Mouse (Mus musculus): Measurements from ENCODE around the gene Katna1. TPM values are rescaled to one million over a fixed set of nuclear protein-coding genes. Genes with fewer than 3 reads are reported as not detected.

Gene Katna1
- 26.2 and 26.6 TPM in 2 replicates for polyA plus RNA-seq (2015; fragmentation: Nextera tagmentation; extraction: Ambion mirVana)

DNA sequence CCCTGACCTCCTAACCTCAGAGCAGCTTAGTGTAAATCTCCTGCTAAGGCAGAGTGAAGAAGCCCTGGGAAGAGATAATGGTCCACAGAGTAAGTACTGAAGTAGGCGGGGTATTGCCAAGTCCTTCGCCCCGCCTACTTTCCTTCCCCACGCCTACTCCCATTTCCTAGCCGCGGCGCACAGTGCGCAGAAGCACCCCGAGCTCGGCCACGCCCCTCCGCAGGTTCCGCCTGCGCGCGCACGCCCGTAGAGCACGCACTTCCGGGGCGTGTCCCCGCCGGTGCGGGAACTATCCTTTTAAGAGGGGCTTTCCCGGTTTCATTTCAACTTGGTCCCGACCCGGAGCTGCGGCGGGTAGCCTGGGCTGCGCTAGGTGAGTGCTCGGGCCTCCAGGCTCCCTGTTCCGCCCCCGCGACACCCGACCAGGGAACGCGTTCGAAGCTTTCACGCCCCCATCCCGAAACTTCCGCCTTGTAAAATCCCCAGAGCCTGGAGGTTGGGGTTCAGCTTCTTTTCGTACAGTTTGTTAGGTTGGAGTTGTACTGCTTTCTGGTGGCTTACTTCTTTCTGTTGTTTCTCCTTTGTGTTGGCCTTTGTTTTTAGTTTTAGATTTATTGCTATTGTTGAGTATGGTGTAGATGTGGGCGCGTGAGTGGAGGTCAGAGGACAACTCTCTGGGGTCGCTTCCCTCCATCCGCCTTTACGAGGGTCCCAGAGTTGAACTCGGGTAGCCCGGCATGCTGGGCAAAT, at the start of gene Katna1:
Gene Katna1 (plus strand): TSS at position 250 of the 750 bp plus-strand sequence.
- under 1% methylated on average over 49 of the region's 49 CpGs for WGBS
- H3K9ac ChIP-seq (ENCODE audit: low read depth, low read length), result peak within 1 kb of the TSS; percentile 78
- H3K9me3 ChIP-seq (ENCODE audit: control insufficient read depth, low read length), result no peaks in the 10 kb centered on the region
- peaks cover 9% of the 10 kb centered on the region for H3K4me1 ChIP-seq (ENCODE audit: control insufficient read depth, insufficient read depth, low read depth, low read length)
- H3K36me3 ChIP-seq (ENCODE audit: control insufficient read depth, insufficient read depth, low read length), result no peaks in the 10 kb centered on the region
- H3K27me3 ChIP-seq (replicated peaks; ENCODE audit: control insufficient read depth, insufficient read depth, low read length), result no peaks in the 10 kb centered on the region
- H3K27ac ChIP-seq (ENCODE audit: low read depth, low read length), result peak within 1 kb of the TSS; percentile 84
- H3K4me2 ChIP-seq (ENCODE audit: low read length), result peak within 1 kb of the TSS; percentile 93
- ATAC-seq, result peak; percentile 99
- peak within 1 kb of the TSS; percentile 88 for H3K4me3 ChIP-seq (ENCODE audit: low read length)

DNA sequence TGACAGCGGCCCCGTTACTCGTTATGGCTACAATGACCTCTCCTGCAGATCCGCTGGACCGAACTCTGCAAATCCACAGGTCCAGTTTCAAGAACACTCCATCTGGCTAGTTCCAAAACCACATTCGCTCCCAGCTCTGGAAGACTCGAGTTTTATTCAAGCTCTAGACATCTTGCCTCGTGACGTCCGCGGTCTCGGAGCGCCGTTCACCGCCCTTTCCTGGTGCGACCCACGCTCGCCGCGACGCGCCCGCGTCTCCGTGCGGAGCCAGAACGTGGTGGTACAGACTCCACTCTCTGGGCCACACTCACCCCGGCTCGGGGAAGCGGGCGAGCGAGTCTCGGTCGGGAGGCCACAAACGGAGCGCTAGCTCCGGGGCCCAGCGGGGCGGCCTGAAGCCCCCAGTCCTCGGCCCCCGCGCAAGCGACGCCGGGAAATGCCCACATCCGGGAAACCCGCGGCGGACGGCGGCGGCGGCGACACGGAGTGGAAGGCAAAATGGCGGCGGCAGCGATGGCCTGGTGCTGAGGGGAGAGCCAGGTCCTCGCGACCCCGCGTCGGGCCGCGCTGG, 45.0 kb upstream of the Katna1 start, which contains the start of the genes Pcmt1 and Lats1:
Gene Pcmt1 (minus strand): TSS at position 406 of the 571 bp plus-strand sequence.
Gene Lats1 (plus strand): TSS at position 484 of the 571 bp plus-strand sequence.
- H3K27me3 ChIP-seq (replicated peaks; ENCODE audit: control insufficient read depth, insufficient read depth, low read length), result no peaks in the 10 kb centered on the region

DNA sequence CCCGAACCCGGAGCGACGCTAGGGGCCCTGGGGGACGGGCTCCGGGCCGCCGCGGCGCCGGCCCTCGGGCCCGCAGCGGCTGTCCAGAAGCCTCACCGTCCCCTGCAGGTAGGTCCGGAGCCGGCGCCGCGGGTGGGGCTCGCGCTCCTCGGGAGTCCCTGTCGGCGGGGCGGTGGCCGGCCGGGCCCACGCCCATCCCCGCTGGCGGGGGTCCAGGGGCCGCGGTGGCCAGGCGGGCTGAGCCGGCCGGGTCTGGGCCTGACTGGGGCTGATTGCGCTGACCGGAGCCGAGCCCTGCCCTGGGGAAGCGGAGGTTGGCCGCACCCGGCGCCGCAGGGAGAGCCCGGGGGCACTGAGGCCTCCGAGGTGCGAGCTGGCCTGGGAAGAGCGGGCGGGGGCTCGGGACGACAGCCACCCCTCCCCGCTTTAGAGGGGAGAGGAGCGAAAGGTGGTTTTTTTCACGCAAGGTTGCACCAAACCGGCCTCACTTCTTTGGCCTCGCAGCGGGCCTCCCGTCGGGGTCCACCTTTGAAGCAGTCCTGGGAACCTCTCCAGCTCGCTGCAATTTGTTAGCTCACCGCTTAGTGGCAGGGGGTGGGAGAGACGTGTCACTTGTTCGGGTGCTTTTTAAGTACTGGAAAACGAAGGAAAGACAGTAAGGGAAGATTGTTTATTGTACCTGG, 44.3 kb upstream of the Katna1 start:
- Histone ChIP-seq H3K27ac (ENCODE audit: low read depth, low read length) (peak overlapping the region; percentile 98), H3K4me1 (ENCODE audit: control insufficient read depth, insufficient read depth, low read depth, low read length) (peaks cover 39% of the 10 kb centered on the region), H3K9ac (ENCODE audit: low read depth, low read length) (peak overlapping the region; percentile 99), H3K9me3 (ENCODE audit: control insufficient read depth, low read length) (no peaks in the 10 kb centered on the region), H3K4me2 (ENCODE audit: low read length) (peak overlapping the region; percentile 92), H3K36me3 (ENCODE audit: control insufficient read depth, insufficient read depth, low read length) (peaks cover 12% of the 10 kb centered on the region), H3K4me3 (ENCODE audit: low read length) (peak overlapping the region; percentile 92), H3K27me3 (replicated peaks; ENCODE audit: control insufficient read depth, insufficient read depth, low read length) (no peaks in the 10 kb centered on the region)
- under 1% methylated on average over 55 of the region's 64 CpGs for WGBS
- peak; percentile 82 for ATAC-seq

More for the DNA sequence above, 45.0 kb upstream of the Katna1 start, which contains the start of the genes Pcmt1 and Lats1:
- H3K27ac ChIP-seq (ENCODE audit: low read depth, low read length), result peak within 1 kb of the TSS; percentile 98
- H3K4me3 ChIP-seq (ENCODE audit: low read length), result peak within 1 kb of the TSS; percentile 92
- peak within 1 kb of the TSS; percentile 92 for H3K4me2 ChIP-seq (ENCODE audit: low read length)
- peak; percentile 90 for ATAC-seq
- H3K9me3 ChIP-seq (ENCODE audit: control insufficient read depth, low read length), result no peaks in the 10 kb centered on the region
- WGBS, result under 1% methylated on average over 49 of the region's 65 CpGs
- peaks cover 12% of the 10 kb centered on the region for H3K36me3 ChIP-seq (ENCODE audit: control insufficient read depth, insufficient read depth, low read length)
- H3K9ac ChIP-seq (ENCODE audit: low read depth, low read length), result peak within 1 kb of the TSS; percentile 99
- peaks cover 39% of the 10 kb centered on the region for H3K4me1 ChIP-seq (ENCODE audit: control insufficient read depth, insufficient read depth, low read depth, low read length)

DNA sequence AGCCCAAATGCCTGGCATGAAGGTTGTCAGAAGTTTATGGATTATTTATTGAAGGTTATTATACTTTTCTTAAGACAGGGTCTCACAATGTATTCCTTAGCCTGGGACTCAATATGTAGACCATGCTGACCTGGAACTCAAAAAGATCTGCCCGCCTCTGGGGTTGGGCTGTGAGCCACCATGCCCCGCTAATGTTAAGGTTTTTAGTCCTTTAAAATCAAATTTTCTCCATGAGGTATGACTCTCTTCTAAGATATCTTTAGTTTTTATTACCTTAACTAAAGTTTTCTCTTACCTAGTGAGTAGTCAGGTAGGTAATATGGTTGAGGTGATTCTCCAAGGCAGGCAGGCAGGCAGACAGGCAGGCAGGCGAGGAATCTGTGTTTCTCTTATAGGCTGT, 43.6 kb upstream of the Katna1 start:
- ATAC-seq, result no peak
- Histone ChIP-seq H3K9ac (ENCODE audit: low read depth, low read length) (no peak overlapping the region; the same call in 1 of the 2 replicates), H3K27ac (ENCODE audit: low read depth, low read length) (no peak overlapping the region), H3K4me2 (ENCODE audit: low read length) (peak overlapping the region; percentile 92), H3K27me3 (replicated peaks; ENCODE audit: control insufficient read depth, insufficient read depth, low read length) (no peaks in the 10 kb centered on the region), H3K36me3 (ENCODE audit: control insufficient read depth, insufficient read depth, low read length) (peaks cover 6% of the 10 kb centered on the region; the same call in 1 of the 2 replicates), H3K4me3 (ENCODE audit: low read length) (peak overlapping the region; percentile 92), H3K9me3 (ENCODE audit: control insufficient read depth, low read length) (no peaks in the 10 kb centered on the region), H3K4me1 (ENCODE audit: control insufficient read depth, insufficient read depth, low read depth, low read length) (peaks cover 39% of the 10 kb centered on the region)
- 73% methylated on average over 3 of the region's 3 CpGs for WGBS

DNA sequence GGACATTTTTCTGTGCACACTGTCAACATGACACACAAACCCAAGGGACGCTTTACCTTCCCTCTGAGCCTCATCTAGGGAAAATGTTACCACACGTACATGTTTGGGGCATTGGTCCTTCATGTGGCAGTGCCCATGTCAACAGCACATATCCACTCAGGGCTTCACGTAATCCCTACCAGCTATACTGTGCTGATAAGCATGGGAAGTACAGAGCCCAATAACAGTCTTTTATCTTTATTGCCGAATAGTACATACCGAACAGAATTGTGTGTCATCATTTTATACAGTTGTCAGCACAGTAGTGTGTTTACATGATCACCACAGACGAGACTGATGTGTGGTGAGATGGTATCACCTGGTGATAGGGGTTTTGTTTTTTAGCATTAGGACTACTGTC, 38.9 kb upstream of the Katna1 start:
- H3K36me3 ChIP-seq (ENCODE audit: control insufficient read depth, insufficient read depth, low read length), result peaks cover 7% of the 10 kb centered on the region
- H3K9ac ChIP-seq (ENCODE audit: low read depth, low read length), result no peak overlapping the region
- H3K27ac ChIP-seq (ENCODE audit: low read depth, low read length), result no peak overlapping the region
- H3K9me3 ChIP-seq (ENCODE audit: control insufficient read depth, low read length), result no peaks in the 10 kb centered on the region
- H3K27me3 ChIP-seq (replicated peaks; ENCODE audit: control insufficient read depth, insufficient read depth, low read length), result no peaks in the 10 kb centered on the region
- H3K4me1 ChIP-seq (ENCODE audit: control insufficient read depth, insufficient read depth, low read depth, low read length), result peaks cover 19% of the 10 kb centered on the region
- 95% methylated on average over 6 of the region's 6 CpGs for WGBS
- no peak overlapping the region for H3K4me3 ChIP-seq (ENCODE audit: low read length)
- ATAC-seq, result no peak; the same call in 1 of the 2 replicates
- H3K4me2 ChIP-seq (ENCODE audit: low read length), result no peak overlapping the region

DNA sequence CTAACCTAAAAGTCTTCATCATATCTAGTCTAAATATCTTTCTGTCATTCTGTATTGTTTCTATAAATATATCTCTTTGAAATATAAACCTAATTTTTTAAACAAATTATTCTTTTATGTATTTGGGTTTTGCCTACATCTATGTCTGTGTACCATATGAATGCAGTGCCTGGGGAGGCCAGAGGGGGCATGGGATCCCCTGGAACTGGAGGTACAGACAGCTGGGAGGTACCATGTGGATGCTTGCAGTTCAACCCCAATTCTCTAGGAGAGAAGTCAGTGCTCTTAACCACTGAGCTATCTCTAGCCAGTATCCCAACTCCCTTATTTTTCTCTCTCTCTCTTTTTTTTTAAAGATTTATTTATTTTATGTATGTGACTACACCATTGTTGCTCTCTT, 30.5 kb upstream of the Katna1 start:
- H3K36me3 ChIP-seq (ENCODE audit: control insufficient read depth, insufficient read depth, low read length), result peaks cover 39% of the 10 kb centered on the region
- no peak overlapping the region for H3K4me3 ChIP-seq (ENCODE audit: low read length)
- no peak overlapping the region for H3K9ac ChIP-seq (ENCODE audit: low read depth, low read length)
- no peaks in the 10 kb centered on the region for H3K4me1 ChIP-seq (ENCODE audit: control insufficient read depth, insufficient read depth, low read depth, low read length)
- no peak overlapping the region for H3K27ac ChIP-seq (ENCODE audit: low read depth, low read length)
- H3K9me3 ChIP-seq (ENCODE audit: control insufficient read depth, low read length), result no peaks in the 10 kb centered on the region
- no peak for ATAC-seq
- no peaks in the 10 kb centered on the region for H3K27me3 ChIP-seq (replicated peaks; ENCODE audit: control insufficient read depth, insufficient read depth, low read length)
- H3K4me2 ChIP-seq (ENCODE audit: low read length), result no peak overlapping the region

DNA sequence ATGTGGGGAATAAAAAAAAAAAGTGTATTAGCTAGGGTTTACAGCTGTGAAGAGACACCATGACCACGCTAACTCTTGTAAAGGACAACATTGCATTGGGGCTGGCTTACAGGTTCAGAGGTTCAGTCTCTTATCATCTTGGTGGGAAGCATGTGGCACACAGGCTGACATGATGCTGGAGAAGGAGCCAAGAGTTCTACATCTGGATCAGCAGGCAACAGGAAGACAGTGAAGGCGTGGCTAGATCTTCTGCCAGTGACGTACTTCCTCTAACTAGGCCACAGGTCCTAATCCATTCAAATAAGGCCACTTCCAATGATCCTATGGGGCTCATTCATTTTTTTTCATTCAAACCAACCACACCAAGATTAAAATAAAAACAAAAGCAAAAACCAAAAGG, 25.7 kb upstream of the Katna1 start:
- Histone ChIP-seq H3K4me3 (ENCODE audit: low read length) (no peak overlapping the region), H3K9ac (ENCODE audit: low read depth, low read length) (no peak overlapping the region), H3K27me3 (replicated peaks; ENCODE audit: control insufficient read depth, insufficient read depth, low read length) (no peaks in the 10 kb centered on the region), H3K4me1 (ENCODE audit: control insufficient read depth, insufficient read depth, low read depth, low read length) (no peaks in the 10 kb centered on the region), H3K36me3 (ENCODE audit: control insufficient read depth, insufficient read depth, low read length) (peaks cover 47% of the 10 kb centered on the region), H3K4me2 (ENCODE audit: low read length) (no peak overlapping the region), H3K9me3 (ENCODE audit: control insufficient read depth, low read length) (no peaks in the 10 kb centered on the region), H3K27ac (ENCODE audit: low read depth, low read length) (no peak overlapping the region)
- no peak for ATAC-seq
- WGBS, result 96% methylated on average over 3 of the region's 3 CpGs

DNA sequence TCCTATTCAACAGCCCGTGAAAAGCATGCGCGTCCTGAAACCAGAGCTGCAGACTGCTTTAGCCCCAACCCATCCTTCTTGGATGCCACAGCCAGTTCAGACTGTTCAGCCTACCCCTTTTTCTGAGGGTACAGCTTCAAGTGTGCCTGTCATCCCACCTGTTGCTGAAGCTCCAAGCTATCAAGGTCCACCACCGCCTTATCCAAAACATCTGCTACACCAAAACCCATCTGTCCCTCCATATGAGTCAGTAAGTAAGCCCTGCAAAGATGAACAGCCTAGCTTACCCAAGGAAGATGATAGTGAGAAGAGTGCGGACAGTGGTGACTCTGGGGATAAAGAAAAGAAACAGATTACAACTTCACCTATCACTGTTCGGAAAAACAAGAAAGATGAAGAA, 23.2 kb upstream of the Katna1 start:
- H3K9ac ChIP-seq (ENCODE audit: low read depth, low read length), result no peak overlapping the region
- no peak overlapping the region for H3K27ac ChIP-seq (ENCODE audit: low read depth, low read length)
- H3K4me1 ChIP-seq (ENCODE audit: control insufficient read depth, insufficient read depth, low read depth, low read length), result no peaks in the 10 kb centered on the region
- no peak overlapping the region for H3K4me3 ChIP-seq (ENCODE audit: low read length)
- peaks cover 44% of the 10 kb centered on the region for H3K36me3 ChIP-seq (ENCODE audit: control insufficient read depth, insufficient read depth, low read length)
- no peaks in the 10 kb centered on the region for H3K9me3 ChIP-seq (ENCODE audit: control insufficient read depth, low read length)
- no peaks in the 10 kb centered on the region for H3K27me3 ChIP-seq (replicated peaks; ENCODE audit: control insufficient read depth, insufficient read depth, low read length)
- no peak for ATAC-seq
- 95% methylated on average over 6 of the region's 6 CpGs for WGBS
- no peak overlapping the region for H3K4me2 ChIP-seq (ENCODE audit: low read length)

DNA sequence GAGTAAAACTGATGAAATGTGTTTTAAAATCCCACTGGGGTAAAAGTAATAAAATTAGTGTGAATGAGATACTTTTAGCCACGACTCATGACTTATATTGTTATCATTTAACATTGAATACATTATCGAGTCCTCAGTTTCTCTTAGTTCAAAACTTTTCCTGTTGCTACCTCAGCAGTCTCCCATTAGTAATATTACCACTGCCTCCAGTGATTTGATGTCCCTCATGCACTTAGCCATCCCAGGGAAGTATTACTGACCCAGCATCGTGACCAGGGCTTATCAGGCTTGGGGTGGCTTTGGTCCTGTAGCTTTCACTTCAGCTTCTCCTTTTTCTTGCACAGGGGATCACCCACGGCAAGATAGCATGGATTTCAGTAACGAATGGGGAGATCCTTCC, 15.7 kb upstream of the Katna1 start:
- WGBS, result 92% methylated on average over 5 of the region's 5 CpGs
- peaks cover 20% of the 10 kb centered on the region for H3K36me3 ChIP-seq (ENCODE audit: control insufficient read depth, insufficient read depth, low read length)
- no peak for ATAC-seq

More for the DNA sequence above, 15.7 kb upstream of the Katna1 start:
- H3K27me3 ChIP-seq (replicated peaks; ENCODE audit: control insufficient read depth, insufficient read depth, low read length), result no peaks in the 10 kb centered on the region
- H3K4me1 ChIP-seq (ENCODE audit: control insufficient read depth, insufficient read depth, low read depth, low read length), result no peaks in the 10 kb centered on the region
- no peaks in the 10 kb centered on the region for H3K9me3 ChIP-seq (ENCODE audit: control insufficient read depth, low read length)
- no peak overlapping the region for H3K27ac ChIP-seq (ENCODE audit: low read depth, low read length)
- H3K9ac ChIP-seq (ENCODE audit: low read depth, low read length), result no peak overlapping the region
- no peak overlapping the region for H3K4me3 ChIP-seq (ENCODE audit: low read length)
- no peak overlapping the region for H3K4me2 ChIP-seq (ENCODE audit: low read length)

Measured in hindbrain, embryonic 16.5 days (tissue).